Comparison of ENCODE assay signal across 9 mouse cellular contexts in the genomic region with DNA sequence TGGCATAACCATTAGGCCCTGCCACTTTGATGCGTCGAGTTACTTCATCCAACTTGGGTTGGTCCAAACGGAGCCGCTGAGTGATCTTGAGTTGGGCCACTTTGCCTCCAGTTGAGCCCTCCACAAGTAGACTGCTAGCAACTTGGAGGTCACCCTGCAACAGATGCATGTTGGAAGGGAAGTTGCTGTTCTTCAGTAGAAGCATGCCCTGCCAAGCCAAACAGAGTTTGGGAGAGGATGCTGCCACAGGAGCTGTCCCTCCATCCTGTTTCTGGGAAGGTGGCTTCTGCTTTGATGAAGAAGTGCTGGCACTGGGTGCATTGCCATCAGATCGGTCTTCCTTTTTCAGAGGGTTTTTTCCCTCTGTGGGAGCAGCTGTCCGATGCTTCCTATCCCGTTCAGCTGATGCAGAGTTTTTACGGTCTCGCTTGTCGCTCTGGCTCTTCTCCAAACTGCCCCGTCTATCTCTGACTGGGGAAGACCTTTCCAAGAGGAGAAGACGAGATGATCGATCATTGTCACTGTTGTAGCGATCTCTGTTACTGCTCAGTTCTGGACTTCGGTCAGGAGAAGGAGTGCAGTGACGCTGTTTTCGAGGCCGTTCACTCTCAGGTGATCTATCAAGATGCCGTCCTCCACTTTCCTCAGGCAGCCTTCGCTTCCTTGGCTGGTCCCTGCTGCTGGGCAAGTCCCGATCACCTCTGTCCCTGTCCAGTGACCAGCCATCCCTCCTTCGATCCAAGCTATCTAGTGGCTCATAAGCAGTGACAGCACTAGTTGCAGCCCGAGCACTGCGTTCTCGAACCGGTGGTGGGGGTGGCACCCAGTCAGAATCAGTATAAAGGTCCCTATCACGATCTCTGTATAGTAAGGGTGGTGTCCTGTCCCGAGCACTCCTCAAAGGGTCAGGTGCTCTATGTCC. TPM values are rescaled to one million over a fixed set of nuclear protein-coding genes. Genes with fewer than 3 reads are reported as not detected.
DNase-seq lines count a peak whose midpoint lies in the region; ATAC-seq and TF ChIP-seq lines count a peak whose summit lies in the region.
"Had no signal": no experiment of that assay in that cellular context is flagged by ENCODE, and none has a peak within 500 bp of the region (broad histone marks: within the 10 kb centered on the region; RNA-seq: fewer than 3 reads in every experiment).

No protein-coding gene starts in this region.

- TF ChIP-seq EP300 in heart, postnatal 0 days (IDR thresholded peaks at IDR 0.05; ENCODE audit: low read depth), result no peak

- ATAC-seq in megakaryocyte, adult 5-6 weeks (ENCODE audit: poor library complexity, severe bottlenecking), result no peak
- ATAC-seq in heart, postnatal 0 days (ENCODE audit: insufficient read depth, low read depth), result no peak
- no peak for ATAC-seq in stomach, embryonic 15.5 days (ENCODE audit: insufficient read depth, low FRiP score, low read depth)

- no peaks in the 10 kb centered on the region for H3K27me3 ChIP-seq in megakaryocyte, embryonic 14.5 days (replicated peaks)
- H3K27me3 ChIP-seq in heart, postnatal 0 days (ENCODE audit: control insufficient read depth, insufficient read depth, low read length), result no peaks in the 10 kb centered on the region
- no peaks in the 10 kb centered on the region for H3K27me3 ChIP-seq in limb, embryonic 10.5 days (ENCODE audit: low read depth, poor library complexity, severe bottlenecking)
- no peaks in the 10 kb centered on the region for H3K27me3 ChIP-seq in stomach, embryonic 15.5 days (replicated peaks)

- DNase-seq in cerebellum, postnatal 14 days, result peak; percentile 18 to 21
- no peak for DNase-seq in heart, postnatal 0 days (ENCODE audit: low spot score)
- DNase-seq in limb, embryonic 10.5 days (ENCODE audit: low spot score), result no peak
- no peak for DNase-seq in c-Kit-positive CD71-positive TER-119-positive erythroid progenitor cells, embryonic 14.5 days (ENCODE audit: low spot score)
- DNase-seq in urinary bladder, postnatal 14 days (ENCODE audit: low spot score), result no peak

- peak overlapping the region; percentile 91 for H3K4me2 ChIP-seq in heart, postnatal 0 days (ENCODE audit: low read depth, low read length)
- H3K4me2 ChIP-seq in stomach, embryonic 15.5 days, result peak overlapping the region; percentile 91

- peak overlapping the region; percentile 99 for H3K9ac ChIP-seq in heart, postnatal 0 days (replicated peaks; ENCODE audit: low read depth, low read length)
- H3K9ac ChIP-seq in stomach, embryonic 15.5 days, result no peak overlapping the region

- 36% methylated on average over 28 of the region's 28 CpGs for WGBS in heart, postnatal 0 days
- WGBS in limb, embryonic 10.5 days, result 69% methylated on average over 28 of the region's 28 CpGs
- 50% methylated on average over 28 of the region's 28 CpGs for WGBS in stomach, embryonic 15.5 days

- H3K27ac ChIP-seq in heart, postnatal 0 days (ENCODE audit: low read depth), result no peak overlapping the region
- H3K27ac ChIP-seq in limb, embryonic 10.5 days, result no peak overlapping the region
- H3K27ac ChIP-seq in stomach, embryonic 15.5 days, result no peak overlapping the region

- no peak for TF ChIP-seq CTCF in heart, postnatal 0 days (IDR thresholded peaks at IDR 0.05; ENCODE audit: low read depth)

- peaks cover 35% of the 10 kb centered on the region for H3K36me3 ChIP-seq in megakaryocyte, embryonic 14.5 days (replicated peaks; ENCODE audit: low read length)
- H3K36me3 ChIP-seq in heart, postnatal 0 days (replicated peaks; ENCODE audit: control insufficient read depth, insufficient read depth, low read length), result peaks cover 16% of the 10 kb centered on the region
- peaks cover 55% of the 10 kb centered on the region for H3K36me3 ChIP-seq in limb, embryonic 10.5 days
- H3K36me3 ChIP-seq in stomach, embryonic 15.5 days, result peaks cover 11% of the 10 kb centered on the region; the same call in 1 of the 2 replicates

- H3K4me1 ChIP-seq in megakaryocyte, embryonic 14.5 days, result peaks cover 40% of the 10 kb centered on the region
- H3K4me1 ChIP-seq in heart, postnatal 0 days (ENCODE audit: control insufficient read depth, insufficient read depth), result peaks cover 23% of the 10 kb centered on the region
- H3K4me1 ChIP-seq in limb, embryonic 10.5 days, result peaks cover 38% of the 10 kb centered on the region
- H3K4me1 ChIP-seq in stomach, embryonic 15.5 days, result peaks cover 22% of the 10 kb centered on the region

- no peaks in the 10 kb centered on the region for H3K9me3 ChIP-seq in megakaryocyte, embryonic 14.5 days
- H3K9me3 ChIP-seq in heart, postnatal 0 days (replicated peaks; ENCODE audit: control insufficient read depth, low read length), result no peaks in the 10 kb centered on the region
- H3K9me3 ChIP-seq in limb, embryonic 10.5 days (replicated peaks), result no peaks in the 10 kb centered on the region
- H3K9me3 ChIP-seq in stomach, embryonic 15.5 days, result no peaks in the 10 kb centered on the region

- peak overlapping the region; percentile 97 for H3K4me3 ChIP-seq in megakaryocyte, embryonic 14.5 days (replicated peaks)
- peak overlapping the region; percentile 100 for H3K4me3 ChIP-seq in heart, postnatal 0 days (ENCODE audit: low read depth, low read length)
- peak overlapping the region; percentile 97 for H3K4me3 ChIP-seq in limb, embryonic 10.5 days
- H3K4me3 ChIP-seq in stomach, embryonic 15.5 days (replicated peaks), result peak overlapping the region; percentile 99

RNA-seq across cellular contexts. Expression of a gene that starts 2.7 kb away (rescaled TPM):
- polyA plus RNA-seq in megakaryocyte, embryonic 14.5 days (2012; ENCODE audit: insufficient read depth, low replicate concordance), result 0.38 and 1.3 TPM in 2 replicates
- 38.8 and 40.8 TPM in 2 replicates for total RNA-seq in megakaryocyte, adult 5-6 weeks (2015)
- 28.6 and 31.3 TPM in 2 replicates for total RNA-seq in megakaryocyte, adult 5-6 weeks (2017)
- 22.8 and 25.5 TPM in 2 replicates for total RNA-seq in heart, postnatal 0 days (2014; rRNA removed; ENCODE audit: low replicate concordance)
- 8.3 and 8.4 TPM in 2 replicates for polyA plus RNA-seq in heart, postnatal 0 days (2015; fragmentation: Nextera tagmentation; extraction: Ambion mirVana)
- polyA plus RNA-seq in limb, embryonic 10.5 days (2016; fragmentation: Nextera tagmentation; extraction: Ambion mirVana), result 17.2 and 17.4 TPM in 2 replicates
- polyA plus RNA-seq in stomach, embryonic 15.5 days (2015; fragmentation: Nextera tagmentation; extraction: Ambion mirVana), result 13.9 and 14.6 TPM in 2 replicates

RNA-seq across cellular contexts. Expression of a gene that starts 39.7 kb away (rescaled TPM):
- not detected in 2 replicates for polyA plus RNA-seq in megakaryocyte, embryonic 14.5 days (2012; ENCODE audit: insufficient read depth, low replicate concordance)
- total RNA-seq in megakaryocyte, adult 5-6 weeks (2015), result 0.07 and 0.36 TPM in 2 replicates
- total RNA-seq in megakaryocyte, adult 5-6 weeks (2017), result 0.18 TPM in 1 of 2 replicates, not detected in the other
- total RNA-seq in heart, postnatal 0 days (2014; rRNA removed; ENCODE audit: low replicate concordance), result 2.1 TPM in 1 of 2 replicates, not detected in the other
- polyA plus RNA-seq in heart, postnatal 0 days (2015; fragmentation: Nextera tagmentation; extraction: Ambion mirVana), result 0.90 and 0.91 TPM in 2 replicates
- polyA plus RNA-seq in limb, embryonic 10.5 days (2016; fragmentation: Nextera tagmentation; extraction: Ambion mirVana), result 1.9 and 4.2 TPM in 2 replicates
- 2.6 and 2.9 TPM in 2 replicates for polyA plus RNA-seq in stomach, embryonic 15.5 days (2015; fragmentation: Nextera tagmentation; extraction: Ambion mirVana)
- total RNA-seq: neutrophil, adult 5-6 weeks had no signal

RNA-seq across cellular contexts. Expression of a gene that starts 52.1 kb away (rescaled TPM):
- 7.0 and 33.7 TPM in 2 replicates for polyA plus RNA-seq in megakaryocyte, embryonic 14.5 days (2012; ENCODE audit: insufficient read depth, low replicate concordance)
- total RNA-seq in megakaryocyte, adult 5-6 weeks (2015), result 194 and 214 TPM in 2 replicates
- total RNA-seq in megakaryocyte, adult 5-6 weeks (2017), result 72.6 and 72.9 TPM in 2 replicates
- total RNA-seq in heart, postnatal 0 days (2014; rRNA removed; ENCODE audit: low replicate concordance), result 114 and 126 TPM in 2 replicates
- 187 and 193 TPM in 2 replicates for polyA plus RNA-seq in heart, postnatal 0 days (2015; fragmentation: Nextera tagmentation; extraction: Ambion mirVana)
- polyA plus RNA-seq in limb, embryonic 10.5 days (2016; fragmentation: Nextera tagmentation; extraction: Ambion mirVana), result 174 and 179 TPM in 2 replicates
- 191 and 192 TPM in 2 replicates for polyA plus RNA-seq in stomach, embryonic 15.5 days (2015; fragmentation: Nextera tagmentation; extraction: Ambion mirVana)

Comparison
In these comparisons a context has a peak if more than half of its experiments do, and no peak if none do; other contexts are left out.
1. DNase-seq: peak in cerebellum, postnatal 14 days (2 of 2); none in heart, postnatal 0 days (single experiment), limb, embryonic 10.5 days (single experiment), c-Kit-positive CD71-positive TER-119-positive erythroid progenitor cells, embryonic 14.5 days (single experiment) and urinary bladder, postnatal 14 days (single experiment).
2. Peak in every context shown above with its lines, with median percentiles within 50 percentile points of each other: H3K4me3 ChIP-seq.